Mouse (Mus musculus) bone marrow macrophage, adult 2 months (primary cell): ENCODE measurements around the gene Mapk7.

Source experiments
- CTCF ChIP-seq: IDR thresholded peaks from 2 replicates; pipeline ENCODE4 v1.5.1; 2012; ENCODE audit warnings: low read depth, mild to moderate bottlenecking, low read length, moderate library complexity
- POLR2A ChIP-seq: IDR thresholded peaks from 2 replicates; pipeline ENCODE4 v1.6.1; 2012; ENCODE audit warnings: mild to moderate bottlenecking, low read depth, low read length, borderline replicate concordance

GRCm38 (mm10) chr11:61493525-61494128 is 579 bp downstream of the Mapk7 start:
- TF ChIP-seq CTCF (no peak), POLR2A (no peak)
